Mouse (Mus musculus): ENCODE data around the gene Duoxa1.
A peak's percentile ranks its signal among the peaks of the same experiment; 100 is the strongest.

Gene Duoxa1

DNA sequence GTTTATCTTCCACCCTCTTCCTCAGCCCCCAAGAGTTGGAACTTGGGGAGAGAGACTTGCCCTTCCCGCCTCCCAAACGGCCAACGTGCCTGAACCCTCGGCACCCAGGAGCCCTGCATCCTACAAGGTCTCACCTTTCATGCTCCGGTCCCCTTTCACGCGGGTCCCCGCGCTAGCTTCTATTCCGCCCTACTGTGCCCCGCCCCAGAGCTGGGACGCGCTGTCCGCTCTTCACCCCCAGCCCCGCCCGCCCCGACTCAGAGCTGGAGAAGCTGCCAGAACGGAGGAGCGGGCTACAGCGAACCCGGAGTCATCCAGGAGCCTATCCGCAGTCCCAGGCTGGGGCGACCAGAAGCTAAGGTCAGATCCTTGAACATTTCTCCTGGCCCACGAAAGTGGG lies at the start of gene Duoxa1:
Gene Duoxa1 (minus strand): TSS at position 195 of the 400 bp plus-strand sequence.
- TF ChIP-seq CTCF (conservative IDR thresholded peaks at IDR 0.05; ENCODE audit: low read length) (no peak), NANOG (IDR thresholded peaks at IDR 0.05; ENCODE audit: borderline replicate concordance, low read length) (no peak), POU5F1 (IDR thresholded peaks at IDR 0.05; ENCODE audit: borderline replicate concordance, low read length) (no peak)
- Histone ChIP-seq H3K4me3 (replicated peaks; ENCODE audit: low read length) (peak within 1 kb of the TSS; percentile 66), H3K27me3 (ENCODE audit: insufficient read depth, low read length) (peaks cover 74% of the 10 kb centered on the region)

DNA sequence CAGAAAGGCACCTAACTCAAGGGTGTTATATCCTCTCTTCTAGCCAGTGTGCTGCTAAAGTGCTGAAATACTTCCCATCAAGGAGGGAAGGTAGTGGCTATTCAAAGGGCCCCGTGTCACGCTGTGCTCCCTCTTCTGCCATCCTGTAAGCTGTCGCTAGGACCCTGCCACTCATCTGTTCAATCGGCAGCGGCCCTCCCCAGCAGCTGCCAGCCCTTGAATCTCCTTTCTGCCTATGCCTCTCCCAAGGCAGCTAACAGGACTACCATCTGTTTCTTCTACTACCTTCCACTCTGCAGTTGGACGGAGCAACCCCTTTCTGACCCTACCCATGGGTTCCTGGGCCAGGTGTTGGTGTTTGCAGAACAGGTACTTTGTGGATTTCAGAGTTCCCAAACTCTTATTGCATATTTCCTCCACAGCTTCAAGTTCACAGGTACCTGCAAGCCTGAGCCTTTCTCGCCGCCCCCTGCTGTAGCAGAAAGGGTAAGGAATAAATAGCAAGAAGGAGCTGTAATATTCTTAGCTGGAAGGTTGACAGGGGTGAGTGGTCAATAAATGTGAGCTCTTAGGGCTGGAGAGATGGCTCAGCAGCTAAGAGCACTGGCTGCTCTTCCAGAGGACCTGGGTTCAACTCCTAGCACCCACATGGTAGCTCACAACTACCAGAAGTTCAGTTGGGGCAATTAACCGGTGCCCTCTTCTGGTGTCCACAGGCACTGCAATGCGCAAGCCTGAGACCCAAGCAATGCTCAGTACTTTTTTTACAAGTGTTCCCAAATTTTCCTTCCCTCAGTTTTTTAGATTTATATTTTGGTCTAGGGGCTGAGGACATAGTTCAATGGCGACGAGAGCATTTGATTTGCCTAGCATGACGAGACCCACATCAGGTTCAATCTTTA lies 49.3 kb upstream of the Duoxa1 start:
- H3K36me3 ChIP-seq (ENCODE audit: insufficient read depth, low read length), result peaks cover 61% of the 10 kb centered on the region
- peak; percentile 55 for TF ChIP-seq CTCF (conservative IDR thresholded peaks at IDR 0.05; ENCODE audit: low read length)
- TF ChIP-seq NANOG (IDR thresholded peaks at IDR 0.05; ENCODE audit: borderline replicate concordance, low read length), result no peak
- no peak overlapping the region for H3K4me3 ChIP-seq (replicated peaks; ENCODE audit: low read length)

More for the DNA sequence above, at the start of gene Duoxa1:
- peaks cover 40% of the 10 kb centered on the region for H3K4me1 ChIP-seq (replicated peaks; ENCODE audit: low read depth, low read length)
- H3K36me3 ChIP-seq (ENCODE audit: insufficient read depth, low read length), result no peaks in the 10 kb centered on the region
- peaks cover 10% of the 10 kb centered on the region for H3K9me3 ChIP-seq (ENCODE audit: low read length)

DNA sequence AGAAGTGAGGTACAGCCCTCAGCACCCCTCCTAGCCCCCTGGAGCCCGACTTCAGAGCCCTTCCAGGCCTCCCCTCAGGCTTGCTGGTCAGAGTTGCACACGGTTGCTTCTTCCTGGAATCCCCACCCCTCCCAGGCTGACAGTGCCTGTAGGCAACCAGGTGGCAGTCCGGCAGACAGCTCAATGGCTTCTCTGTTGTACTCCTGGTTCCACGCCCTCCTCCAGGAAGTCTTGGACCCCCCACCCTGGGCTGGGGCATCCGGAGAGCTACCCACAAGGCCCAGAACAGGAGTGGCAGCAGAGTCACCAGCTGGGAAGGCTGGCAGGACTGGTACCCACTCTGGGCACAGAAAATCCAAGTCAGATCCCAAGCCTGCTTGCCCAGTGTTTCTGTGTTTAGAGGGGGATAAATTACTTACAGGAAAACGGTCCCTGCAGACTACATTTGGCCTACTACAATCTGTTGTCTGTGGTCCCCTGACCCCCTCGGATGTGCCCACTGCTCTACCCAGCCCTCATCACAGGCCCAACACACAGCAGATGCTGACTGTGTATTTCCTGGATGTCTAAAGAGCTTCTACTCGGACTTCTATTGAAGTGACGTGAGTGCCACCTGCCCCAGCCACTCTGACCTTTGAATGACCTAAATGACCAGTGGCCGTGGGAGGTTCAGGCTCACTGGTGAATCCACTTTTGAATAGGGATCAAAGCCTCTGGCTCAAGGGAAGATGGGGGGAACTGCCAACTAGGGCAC lies 48.5 kb upstream of the Duoxa1 start:
- Histone ChIP-seq H3K27me3 (ENCODE audit: insufficient read depth, low read length) (no peaks in the 10 kb centered on the region), H3K9me3 (ENCODE audit: low read length) (no peaks in the 10 kb centered on the region), H3K4me1 (replicated peaks; ENCODE audit: low read depth, low read length) (peaks cover 89% of the 10 kb centered on the region), H3K4me3 (replicated peaks; ENCODE audit: low read length) (peak overlapping the region; percentile 35), H3K36me3 (ENCODE audit: insufficient read depth, low read length) (peaks cover 70% of the 10 kb centered on the region)
- TF ChIP-seq NANOG (IDR thresholded peaks at IDR 0.05; ENCODE audit: borderline replicate concordance, low read length), result no peak
- no peak for TF ChIP-seq POU5F1 (IDR thresholded peaks at IDR 0.05; ENCODE audit: borderline replicate concordance, low read length)
- no peak for TF ChIP-seq CTCF (conservative IDR thresholded peaks at IDR 0.05; ENCODE audit: low read length)

More for the DNA sequence above, 49.3 kb upstream of the Duoxa1 start:
- Histone ChIP-seq H3K27me3 (ENCODE audit: insufficient read depth, low read length) (peaks cover 3% of the 10 kb centered on the region; the same call in 1 of the 2 replicates), H3K9me3 (ENCODE audit: low read length) (no peaks in the 10 kb centered on the region), H3K4me1 (replicated peaks; ENCODE audit: low read depth, low read length) (peaks cover 89% of the 10 kb centered on the region)

DNA sequence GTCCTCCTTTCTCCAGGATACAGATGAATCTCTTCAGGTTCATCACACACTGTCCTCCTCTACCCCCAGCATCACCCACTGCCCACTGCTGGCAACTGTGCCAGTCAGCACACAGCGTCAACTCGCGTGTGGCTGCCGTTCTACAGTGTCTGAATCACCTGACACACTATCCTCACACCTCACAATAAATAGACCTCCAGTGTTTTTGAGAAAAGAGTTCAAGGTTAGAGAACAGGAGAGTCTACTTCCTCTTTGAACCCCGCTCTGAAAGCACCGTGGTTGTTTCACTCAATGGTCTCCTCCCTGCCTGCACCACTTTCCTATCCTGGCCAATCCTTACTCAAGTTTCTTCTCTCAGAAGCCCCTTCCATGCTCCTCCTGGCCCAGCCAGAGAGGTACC lies 47.7 kb upstream of the Duoxa1 start:
- TF ChIP-seq CTCF (conservative IDR thresholded peaks at IDR 0.05; ENCODE audit: low read length) (no peak), POU5F1 (IDR thresholded peaks at IDR 0.05; ENCODE audit: borderline replicate concordance, low read length) (no peak), NANOG (IDR thresholded peaks at IDR 0.05; ENCODE audit: borderline replicate concordance, low read length) (no peak)
- H3K9me3 ChIP-seq (ENCODE audit: low read length), result no peaks in the 10 kb centered on the region
- peak overlapping the region; percentile 35; the same call in 1 of the 2 replicates for H3K4me3 ChIP-seq (replicated peaks; ENCODE audit: low read length)
- peaks cover 89% of the 10 kb centered on the region for H3K4me1 ChIP-seq (replicated peaks; ENCODE audit: low read depth, low read length)
- no peaks in the 10 kb centered on the region for H3K27me3 ChIP-seq (ENCODE audit: insufficient read depth, low read length)
- H3K36me3 ChIP-seq (ENCODE audit: insufficient read depth, low read length), result peaks cover 71% of the 10 kb centered on the region

DNA sequence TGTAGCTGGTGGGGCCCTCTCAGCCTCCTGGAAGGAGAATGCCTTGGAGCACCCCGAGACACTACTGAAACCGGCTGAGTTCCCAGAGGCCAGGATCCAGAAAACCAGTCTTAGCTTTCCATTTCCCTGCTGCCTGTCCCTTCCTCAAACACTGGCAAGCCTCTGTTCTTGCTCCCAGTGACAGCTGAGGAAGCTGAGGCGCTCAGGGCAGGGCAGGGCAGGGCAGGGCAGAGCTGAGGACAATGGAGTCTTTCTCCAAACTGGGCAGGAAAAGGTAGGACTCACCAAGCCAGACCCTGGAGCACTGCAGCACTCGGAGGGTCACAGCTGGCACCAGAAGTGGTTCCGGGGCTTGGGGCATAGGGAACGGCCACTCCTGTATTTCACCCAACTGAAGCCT lies 46.8 kb upstream of the Duoxa1 start:
- no peak overlapping the region for H3K4me3 ChIP-seq (replicated peaks; ENCODE audit: low read length)
- no peak for TF ChIP-seq POU5F1 (IDR thresholded peaks at IDR 0.05; ENCODE audit: borderline replicate concordance, low read length)
- no peak for TF ChIP-seq NANOG (IDR thresholded peaks at IDR 0.05; ENCODE audit: borderline replicate concordance, low read length)
- TF ChIP-seq CTCF (conservative IDR thresholded peaks at IDR 0.05; ENCODE audit: low read length), result no peak
- peaks cover 73% of the 10 kb centered on the region for H3K36me3 ChIP-seq (ENCODE audit: insufficient read depth, low read length)
- no peaks in the 10 kb centered on the region for H3K9me3 ChIP-seq (ENCODE audit: low read length)
- H3K4me1 ChIP-seq (replicated peaks; ENCODE audit: low read depth, low read length), result peaks cover 91% of the 10 kb centered on the region
- no peaks in the 10 kb centered on the region for H3K27me3 ChIP-seq (ENCODE audit: insufficient read depth, low read length)

DNA sequence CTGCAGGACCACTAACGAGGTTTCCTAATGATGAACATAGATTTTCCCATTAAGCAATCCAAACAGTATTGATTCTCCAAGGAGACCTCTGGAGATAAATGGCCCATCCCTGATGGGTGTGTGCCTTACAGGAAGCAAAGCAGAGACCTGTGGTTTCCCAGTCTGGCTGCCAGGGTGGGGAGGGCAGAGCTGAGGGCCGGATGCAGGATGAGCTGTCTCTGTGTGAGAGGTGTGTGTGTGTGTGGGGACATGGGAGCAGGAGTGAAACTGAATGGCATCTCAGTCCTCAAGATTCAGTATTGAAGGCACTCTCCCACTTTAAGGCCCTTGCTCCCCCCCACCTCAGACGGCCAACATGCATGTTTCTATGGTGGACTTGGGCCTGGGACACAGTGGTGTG lies 42.7 kb upstream of the Duoxa1 start:
- Histone ChIP-seq H3K27me3 (ENCODE audit: insufficient read depth, low read length) (no peaks in the 10 kb centered on the region), H3K4me1 (replicated peaks; ENCODE audit: low read depth, low read length) (peaks cover 96% of the 10 kb centered on the region), H3K36me3 (ENCODE audit: insufficient read depth, low read length) (peaks cover 76% of the 10 kb centered on the region), H3K4me3 (replicated peaks; ENCODE audit: low read length) (no peak overlapping the region), H3K9me3 (ENCODE audit: low read length) (no peaks in the 10 kb centered on the region)
- no peak for TF ChIP-seq NANOG (IDR thresholded peaks at IDR 0.05; ENCODE audit: borderline replicate concordance, low read length)
- TF ChIP-seq CTCF (conservative IDR thresholded peaks at IDR 0.05; ENCODE audit: low read length), result no peak
- no peak for TF ChIP-seq POU5F1 (IDR thresholded peaks at IDR 0.05; ENCODE audit: borderline replicate concordance, low read length)

DNA sequence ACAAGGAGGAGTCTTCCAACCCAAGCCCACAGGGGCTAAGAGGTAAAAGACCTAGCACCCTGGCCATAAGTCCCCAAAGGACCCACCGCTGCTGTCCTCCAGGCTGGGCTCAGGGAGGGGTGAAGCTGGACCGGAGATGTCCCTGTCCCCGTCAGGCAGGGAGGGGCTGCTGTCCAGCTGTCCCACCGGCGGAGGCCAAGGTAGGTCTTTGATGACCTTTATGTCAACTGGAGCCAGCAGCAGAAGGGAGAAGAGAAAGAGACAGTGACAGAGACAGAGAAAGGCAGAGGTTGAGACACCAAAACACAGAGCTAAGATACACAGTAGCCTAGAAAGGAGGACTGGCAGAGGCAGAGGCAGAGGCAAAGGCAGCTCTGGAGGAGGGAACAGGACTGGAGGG lies 41.9 kb upstream of the Duoxa1 start:
- TF ChIP-seq NANOG (IDR thresholded peaks at IDR 0.05; ENCODE audit: borderline replicate concordance, low read length) (no peak), CTCF (conservative IDR thresholded peaks at IDR 0.05; ENCODE audit: low read length) (no peak), POU5F1 (IDR thresholded peaks at IDR 0.05; ENCODE audit: borderline replicate concordance, low read length) (no peak)

More for the DNA sequence above, 41.9 kb upstream of the Duoxa1 start:
- Histone ChIP-seq H3K4me1 (replicated peaks; ENCODE audit: low read depth, low read length) (peaks cover 96% of the 10 kb centered on the region), H3K4me3 (replicated peaks; ENCODE audit: low read length) (peak overlapping the region; percentile 5; the same call in 1 of the 2 replicates), H3K27me3 (ENCODE audit: insufficient read depth, low read length) (no peaks in the 10 kb centered on the region), H3K9me3 (ENCODE audit: low read length) (no peaks in the 10 kb centered on the region), H3K36me3 (ENCODE audit: insufficient read depth, low read length) (peaks cover 74% of the 10 kb centered on the region)
